Mouse (Mus musculus) ES-Bruce4 (cell line): ENCODE data around the gene Rsph6a. TPM values are rescaled to one million over a fixed set of nuclear protein-coding genes. Genes with fewer than 3 reads are reported as not detected.

ENCODE experiments used
- H3K27ac ChIP-seq: 2 replicates; pipeline ENCODE4 v1.5.1; 2012; ENCODE audit warnings: low read length, inconsistent platforms; ENCODE audit not compliant: insufficient read depth
- H3K27me3 ChIP-seq: 2 replicates; pipeline ENCODE4 v1.6.1; 2012; ENCODE audit warnings: mild to moderate bottlenecking, low read length, inconsistent platforms; ENCODE audit not compliant: control insufficient read depth, poor library complexity, insufficient read depth, severe bottlenecking
- H3K36me3 ChIP-seq: 2 replicates; pipeline ENCODE4 v1.6.1; 2012; ENCODE audit warnings: inconsistent platforms, mild to moderate bottlenecking, low read length, moderate library complexity; ENCODE audit not compliant: control insufficient read depth, poor library complexity, insufficient read depth, severe bottlenecking
- H3K4me1 ChIP-seq: one replicate; pipeline ENCODE4 v1.8.1; 2011; ENCODE audit warnings: low read length; ENCODE audit not compliant: control insufficient read depth, insufficient read depth
- H3K4me3 ChIP-seq: 2 replicates; pipeline ENCODE4 v1.5.1; 2011; ENCODE audit warnings: low read depth, mild to moderate bottlenecking, low read length
- H3K9ac ChIP-seq: 2 replicates; pipeline ENCODE4 v1.6.1; 2012; ENCODE audit warnings: low read depth, mild to moderate bottlenecking, inconsistent platforms; ENCODE audit not compliant: poor library complexity, severe bottlenecking
- H3K9me3 ChIP-seq: replicated peaks from 2 replicates; pipeline ENCODE4 v1.6.1; 2012; ENCODE audit warnings: mild to moderate bottlenecking, low read length, inconsistent platforms; ENCODE audit not compliant: control insufficient read depth, poor library complexity, insufficient read depth, severe bottlenecking
- CTCF ChIP-seq: IDR thresholded peaks from one replicate; pipeline ENCODE4 v1.8.1; 2011; ENCODE audit warnings: low read depth, low read length
- EP300 ChIP-seq: IDR thresholded peaks from 2 replicates; pipeline ENCODE4 v1.6.1; 2011; ENCODE audit warnings: low read depth, low read length; ENCODE audit not compliant: insufficient read depth
- POLR2A ChIP-seq: IDR thresholded peaks from one replicate; pipeline ENCODE4 v1.8.1; 2011; ENCODE audit warnings: low read length; ENCODE audit not compliant: insufficient read depth
- polyA plus RNA-seq: library from polyadenylated mRNA; stranded (reverse); fragments of >200 nt; gene quantifications from 2 replicates; pipeline ENCODE4 v1.2.4, GENCODE M21; 2011; ENCODE audit warnings: low read depth; ENCODE audit not compliant: missing spikeins, insufficient read depth, insufficient read length

The Rsph6a gene
- polyA plus RNA-seq, 1 experiment, result not detected

DNA sequence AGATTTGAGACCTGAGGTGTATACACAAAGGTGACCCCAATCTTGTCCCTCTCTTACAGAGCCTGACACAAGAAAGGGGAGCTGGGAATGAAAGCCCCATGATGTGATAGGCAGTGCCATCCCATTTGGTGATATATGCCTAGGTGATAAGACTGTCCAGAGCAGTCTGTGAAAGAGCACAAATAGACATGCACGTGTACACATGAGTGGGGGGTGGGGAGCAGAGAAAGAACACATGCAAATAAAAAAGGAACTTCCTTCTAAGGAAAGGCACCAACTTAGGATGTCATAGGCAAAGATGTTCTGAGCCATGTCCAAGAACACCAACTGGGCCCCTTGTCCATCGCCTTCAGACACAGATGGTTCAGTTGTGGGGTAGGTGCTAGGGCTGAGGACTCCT lies 50.0 kb downstream of the Rsph6a start:
- no peak overlapping the region for H3K4me3 ChIP-seq
- no peak overlapping the region for H3K9ac ChIP-seq
- H3K27ac ChIP-seq, result no peak overlapping the region
- H3K9me3 ChIP-seq, result no peaks in the 10 kb centered on the region
- H3K27me3 ChIP-seq, result no peaks in the 10 kb centered on the region
- H3K4me1 ChIP-seq, result no peaks in the 10 kb centered on the region
- no peak for TF ChIP-seq EP300
- no peak for TF ChIP-seq CTCF
- no peak for TF ChIP-seq POLR2A
- H3K36me3 ChIP-seq, result no peaks in the 10 kb centered on the region

GRCm38 (mm10) chr7:19107436-19107835 lies 52.9 kb downstream of the Rsph6a start:
- Histone ChIP-seq H3K9ac (no peak overlapping the region), H3K27ac (no peak overlapping the region), H3K9me3 (no peaks in the 10 kb centered on the region), H3K4me3 (no peak overlapping the region), H3K36me3 (no peaks in the 10 kb centered on the region), H3K4me1 (no peaks in the 10 kb centered on the region), H3K27me3 (no peaks in the 10 kb centered on the region)
- TF ChIP-seq EP300 (no peak), CTCF (no peak), POLR2A (no peak)

GRCm38 (mm10) chr7:19109565-19109964 lies 55.1 kb downstream of the Rsph6a start:
- H3K4me1 ChIP-seq, result no peaks in the 10 kb centered on the region
- H3K9me3 ChIP-seq, result no peaks in the 10 kb centered on the region
- no peak overlapping the region for H3K9ac ChIP-seq
- no peaks in the 10 kb centered on the region for H3K36me3 ChIP-seq
- no peak for TF ChIP-seq POLR2A
- no peak for TF ChIP-seq CTCF
- TF ChIP-seq EP300, result no peak
- no peak overlapping the region for H3K4me3 ChIP-seq
- H3K27me3 ChIP-seq, result no peaks in the 10 kb centered on the region
- H3K27ac ChIP-seq, result no peak overlapping the region

- Histone ChIP-seq H3K27ac (no peak within 1 kb of the TSS), H3K4me1 (no peaks in the 10 kb centered on the region), H3K4me3 (no peak within 1 kb of the TSS), H3K9me3 (peaks cover 7% of the 10 kb centered on the region), H3K36me3 (no peaks in the 10 kb centered on the region), H3K9ac (no peak within 1 kb of the TSS), H3K27me3 (peaks cover 6% of the 10 kb centered on the region)
- no peak for TF ChIP-seq POLR2A
- peak; percentile 61; the same call in 1 of the 2 replicates for TF ChIP-seq EP300
- peak; percentile 75 for TF ChIP-seq CTCF
Observed at GRCm38 (mm10) chr7:19118028-19118771, 63.7 kb downstream of the Rsph6a start, which contains the start of gene Gm4969. Gene Gm4969 (minus strand): TSS chr7:19118368.

DNA sequence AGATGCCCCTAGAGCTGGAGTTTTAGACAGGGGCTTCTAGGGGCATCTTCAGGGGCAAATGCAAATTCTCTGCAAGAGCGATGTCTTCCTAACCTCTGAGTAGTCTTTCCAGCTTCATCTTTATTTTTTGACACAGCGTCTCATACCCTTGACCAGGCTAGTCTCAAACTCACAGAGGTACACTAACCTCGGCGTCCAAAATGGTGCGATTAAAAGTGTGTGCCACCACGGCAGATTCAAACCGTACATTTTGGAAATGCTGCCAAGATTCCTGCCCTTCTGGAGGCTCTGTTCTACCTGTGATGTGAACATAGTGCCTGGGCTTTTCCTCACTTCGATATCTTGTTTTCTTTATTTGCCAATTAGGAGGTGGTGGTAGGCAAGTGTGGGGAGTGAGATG lies 64.6 kb downstream of the Rsph6a start:
- no peak overlapping the region for H3K27ac ChIP-seq
- peaks cover 7% of the 10 kb centered on the region for H3K9me3 ChIP-seq
- no peak overlapping the region for H3K4me3 ChIP-seq
- no peaks in the 10 kb centered on the region for H3K36me3 ChIP-seq
- no peak for TF ChIP-seq EP300
- TF ChIP-seq CTCF, result no peak
- no peak for TF ChIP-seq POLR2A
- H3K27me3 ChIP-seq, result peaks cover 6% of the 10 kb centered on the region
- no peak overlapping the region for H3K9ac ChIP-seq
- H3K4me1 ChIP-seq, result no peaks in the 10 kb centered on the region

DNA sequence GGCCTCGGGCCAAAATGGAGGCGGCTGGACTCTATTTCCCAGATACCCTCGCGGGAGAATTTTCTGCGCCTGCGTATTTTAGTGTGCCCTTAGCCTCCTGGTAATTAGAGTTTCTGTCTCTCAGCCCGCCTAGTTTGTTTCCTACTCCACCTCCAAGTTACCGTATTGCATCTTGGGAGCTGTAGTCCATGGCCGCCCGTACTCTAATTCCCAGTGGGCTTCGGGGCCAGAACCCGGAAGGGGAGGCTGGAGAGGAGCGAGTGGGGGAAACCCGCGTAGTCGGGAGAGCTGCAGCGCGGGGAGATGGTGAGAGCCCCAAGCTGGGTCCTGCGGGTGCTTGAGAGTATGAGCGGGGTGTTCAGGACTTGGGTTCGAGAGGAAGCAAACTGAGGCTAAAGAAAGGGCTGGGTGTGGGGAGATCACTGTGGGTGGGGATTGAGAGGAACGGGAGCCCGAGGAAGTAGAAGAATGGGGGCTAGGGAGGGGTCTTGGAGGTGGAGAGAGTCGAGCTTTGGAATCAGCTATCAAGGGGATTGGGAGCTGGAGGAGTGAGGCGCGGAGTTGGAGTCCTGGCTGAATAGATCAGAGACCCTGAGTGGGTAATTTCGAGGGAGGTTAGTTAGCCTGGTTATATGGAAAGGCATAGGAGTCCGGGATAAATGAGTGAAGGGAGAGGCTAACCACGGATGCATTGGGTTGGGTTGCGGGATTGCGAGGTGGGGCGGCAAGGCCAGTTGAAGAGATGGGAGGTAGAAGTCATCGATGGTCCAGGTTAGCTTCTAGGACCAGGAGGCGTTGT lies 65.3 kb downstream of the Rsph6a start, which contains the start of gene Fbxo46:
Fbxo46 (plus strand) TSS at position 229 of the 799 bp plus-strand sequence.
- H3K4me1 ChIP-seq, result no peaks in the 10 kb centered on the region
- H3K9ac ChIP-seq, result peak within 1 kb of the TSS; percentile 85
- H3K4me3 ChIP-seq, result peak within 1 kb of the TSS; percentile 91
- TF ChIP-seq POLR2A (peak; percentile 66), CTCF (no peak), EP300 (no peak)
- H3K27me3 ChIP-seq, result peaks cover 6% of the 10 kb centered on the region
- no peak within 1 kb of the TSS for H3K27ac ChIP-seq
- H3K36me3 ChIP-seq, result no peaks in the 10 kb centered on the region
- peaks cover 7% of the 10 kb centered on the region for H3K9me3 ChIP-seq
